Mouse (Mus musculus): ENCODE data around the gene Nme2.

Gene Nme2

DNA sequence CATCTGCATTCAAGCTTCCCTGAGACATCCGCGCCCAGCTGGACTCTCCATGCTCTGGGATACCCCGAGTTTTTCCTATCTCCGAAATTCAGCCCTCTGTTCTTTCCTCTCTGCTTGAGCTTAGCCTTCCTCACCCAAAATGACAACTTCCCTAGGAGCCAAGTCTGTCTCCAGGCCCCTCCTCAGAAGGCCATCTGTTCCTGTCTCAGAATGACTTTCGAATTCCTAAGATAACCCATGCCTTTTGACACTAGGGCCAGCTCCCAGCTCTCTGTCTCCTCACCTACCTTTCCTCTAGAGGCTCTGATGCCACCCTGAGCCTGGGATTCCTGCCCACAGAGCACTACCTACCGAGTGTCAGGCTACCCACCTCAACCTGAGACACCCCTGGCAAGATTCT lies at the start of gene Nme2:
Gene Nme2 (minus strand): TSS at position 101 of the 400 bp plus-strand sequence.
- Histone ChIP-seq H3K36me3 (ENCODE audit: control insufficient read depth, insufficient read depth, low read length, poor library complexity, severe bottlenecking) (peaks cover 6% of the 10 kb centered on the region; the same call in 1 of the 2 replicates), H3K27me3 (ENCODE audit: control insufficient read depth, insufficient read depth, low read length, poor library complexity, severe bottlenecking) (no peaks in the 10 kb centered on the region)
- no peak for DNase-seq (ENCODE audit: low read depth, low spot score)

DNA sequence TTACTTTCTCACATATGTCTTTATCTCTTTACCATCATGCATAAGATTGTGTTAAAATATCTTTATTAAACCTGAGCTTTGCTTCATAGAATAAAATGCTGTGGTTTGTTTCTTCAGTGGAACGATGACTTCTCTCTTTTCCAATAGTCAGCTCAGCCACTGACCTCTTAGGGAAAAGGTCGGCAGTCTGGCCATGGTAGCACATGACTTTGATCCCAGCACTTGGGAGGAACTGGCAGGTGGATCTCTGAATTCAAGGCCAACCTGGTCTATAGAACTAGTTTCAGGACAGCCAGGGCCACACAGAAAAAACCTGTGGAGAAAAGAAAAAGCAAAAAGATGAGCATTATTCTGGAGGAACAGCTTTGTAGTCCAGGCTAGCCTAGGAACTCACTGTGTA lies 47.3 kb upstream of the Nme2 start:
- H3K36me3 ChIP-seq (ENCODE audit: control insufficient read depth, insufficient read depth, low read length, poor library complexity, severe bottlenecking) = peaks cover 6% of the 10 kb centered on the region; the same call in 1 of the 2 replicates
- DNase-seq (ENCODE audit: low read depth, low spot score) = no peak
- H3K27me3 ChIP-seq (ENCODE audit: control insufficient read depth, insufficient read depth, low read length, poor library complexity, severe bottlenecking) = no peaks in the 10 kb centered on the region

DNA sequence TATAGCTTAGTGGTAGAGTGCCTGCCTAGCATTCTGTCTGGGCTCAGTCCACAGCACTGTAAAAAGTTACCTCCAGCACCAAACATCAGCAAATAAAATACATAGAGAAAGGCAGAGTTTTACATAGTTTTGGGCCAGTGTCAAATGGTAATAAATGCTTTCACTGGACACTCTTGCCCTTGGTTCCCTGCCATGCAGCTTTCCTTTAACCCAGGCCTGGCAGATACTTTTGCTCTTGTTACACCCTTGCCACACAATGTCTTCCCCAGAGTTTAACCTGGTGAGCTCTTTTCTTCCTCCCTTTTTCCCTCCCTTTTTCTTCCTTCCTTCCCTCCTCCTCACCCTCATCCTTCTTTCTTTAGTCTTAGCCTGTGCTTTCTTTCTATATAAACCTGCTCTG lies 43.2 kb upstream of the Nme2 start:
- DNase-seq (ENCODE audit: low read depth, low spot score) = no peak
- Histone ChIP-seq H3K27me3 (ENCODE audit: control insufficient read depth, insufficient read depth, low read length, poor library complexity, severe bottlenecking) (no peaks in the 10 kb centered on the region), H3K36me3 (ENCODE audit: control insufficient read depth, insufficient read depth, low read length, poor library complexity, severe bottlenecking) (peaks cover 4% of the 10 kb centered on the region; the same call in 1 of the 2 replicates)

DNA sequence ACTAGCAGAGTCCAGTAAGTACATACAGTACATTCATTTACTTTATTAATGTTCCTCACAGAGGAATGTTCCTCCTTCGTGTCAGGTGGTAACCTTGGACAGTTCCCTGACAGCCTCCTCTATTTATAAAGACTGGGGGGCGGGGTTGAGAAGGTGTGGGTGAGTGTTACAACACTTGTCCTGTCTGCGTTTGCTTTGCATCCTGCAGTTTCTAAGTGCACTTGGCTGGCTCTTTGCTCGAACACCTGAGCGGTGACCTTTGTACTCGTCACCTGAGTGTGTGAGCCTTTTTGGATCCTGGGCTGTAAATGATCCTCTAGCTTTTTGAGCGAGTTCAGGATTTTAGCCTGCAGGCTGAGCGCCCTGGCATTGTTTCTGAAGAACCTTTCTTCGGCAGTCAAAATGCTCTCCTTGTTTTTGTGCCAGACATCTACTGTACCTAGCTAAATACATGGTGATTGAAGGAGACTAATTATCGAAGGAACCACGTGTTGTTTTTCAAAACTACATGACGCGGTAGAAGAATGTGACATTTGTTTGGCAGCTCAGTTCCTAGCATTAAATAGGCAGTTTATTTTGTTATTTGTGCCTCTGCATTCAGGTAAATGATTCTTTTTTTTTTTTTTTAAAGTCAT lies 41.2 kb upstream of the Nme2 start:
- DNase-seq (ENCODE audit: low read depth, low spot score) = no peak
- Histone ChIP-seq H3K36me3 (ENCODE audit: control insufficient read depth, insufficient read depth, low read length, poor library complexity, severe bottlenecking) (peaks cover 4% of the 10 kb centered on the region; the same call in 1 of the 2 replicates), H3K27me3 (ENCODE audit: control insufficient read depth, insufficient read depth, low read length, poor library complexity, severe bottlenecking) (no peaks in the 10 kb centered on the region)

DNA sequence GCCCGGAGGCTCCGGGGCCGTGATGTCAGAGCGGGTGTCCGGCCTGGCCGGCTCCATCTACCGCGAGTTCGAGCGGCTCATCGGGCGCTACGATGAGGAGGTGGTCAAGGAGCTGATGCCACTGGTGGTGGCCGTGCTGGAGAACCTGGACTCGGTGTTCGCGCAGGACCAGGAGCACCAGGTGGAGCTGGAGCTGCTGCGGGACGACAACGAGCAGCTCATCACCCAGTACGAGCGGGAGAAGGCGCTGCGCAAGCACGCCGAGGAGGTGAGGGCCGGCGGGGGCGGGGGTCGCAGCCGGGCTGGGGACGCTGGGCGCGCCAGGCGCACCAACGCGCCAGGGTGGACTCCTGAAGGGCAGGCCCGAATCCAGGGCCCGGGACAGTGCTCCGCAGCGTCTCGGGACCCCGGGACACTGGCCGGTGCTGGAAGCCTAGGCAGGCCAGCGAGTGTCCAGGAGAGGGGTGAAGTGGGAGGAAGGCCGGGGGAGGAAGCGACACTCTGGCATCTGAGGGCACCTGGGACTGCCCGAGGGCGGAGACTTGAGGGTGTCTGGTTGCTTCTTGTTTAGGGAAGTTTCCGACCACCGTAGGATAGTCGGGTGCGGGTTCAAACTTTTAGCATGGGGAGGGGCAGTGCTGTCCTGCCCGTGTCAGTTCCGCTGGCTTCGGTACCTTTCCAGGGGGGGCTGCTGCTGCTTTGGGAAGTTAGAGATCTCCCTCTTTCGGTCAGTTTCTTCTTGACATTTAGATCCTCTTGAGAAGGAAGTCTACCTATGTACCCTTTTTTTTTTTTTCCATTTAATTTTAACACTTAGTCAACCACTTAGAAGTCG lies 40.5 kb upstream of the Nme2 start:
- DNase-seq (ENCODE audit: low read depth, low spot score) = peak; percentile 85
- H3K27me3 ChIP-seq (ENCODE audit: control insufficient read depth, insufficient read depth, low read length, poor library complexity, severe bottlenecking) = no peaks in the 10 kb centered on the region
- H3K36me3 ChIP-seq (ENCODE audit: control insufficient read depth, insufficient read depth, low read length, poor library complexity, severe bottlenecking) = peaks cover 4% of the 10 kb centered on the region; the same call in 1 of the 2 replicates

DNA sequence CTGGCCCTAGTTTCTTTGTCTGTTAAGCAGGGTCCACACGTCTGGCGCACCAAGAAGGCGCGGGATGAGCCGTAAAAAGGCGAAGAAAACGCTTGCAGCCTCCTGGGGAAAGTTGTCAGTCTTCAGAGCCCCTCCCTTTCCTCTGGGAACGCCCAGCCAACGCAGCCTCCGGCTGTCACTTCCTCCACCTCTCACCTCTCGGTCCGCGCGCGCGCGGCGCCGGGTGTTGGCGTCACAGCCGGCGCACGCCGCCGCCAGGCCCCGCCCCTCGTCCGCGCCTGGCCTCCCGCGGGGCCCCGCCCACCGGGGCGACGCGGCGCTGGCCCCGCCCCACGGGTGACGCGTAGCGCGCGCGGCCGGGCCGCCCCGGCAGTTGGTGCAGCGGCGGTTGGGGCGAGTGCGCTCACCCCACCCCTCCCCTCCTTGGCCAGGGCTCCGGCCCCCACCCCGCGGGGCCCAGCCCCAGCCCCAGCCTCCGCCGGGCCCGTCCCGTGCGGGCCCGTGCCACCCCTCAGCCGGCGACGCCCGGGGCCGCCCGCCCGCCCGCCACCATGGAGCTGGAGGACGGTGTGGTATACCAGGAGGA lies 39.8 kb upstream of the Nme2 start, which contains the start of gene Spag9:
Gene Spag9 (plus strand): TSS at position 372 of the 586 bp plus-strand sequence.
- no peaks in the 10 kb centered on the region for H3K27me3 ChIP-seq (ENCODE audit: control insufficient read depth, insufficient read depth, low read length, poor library complexity, severe bottlenecking)
- peak; percentile 98 for DNase-seq (ENCODE audit: low read depth, low spot score)
- H3K36me3 ChIP-seq (ENCODE audit: control insufficient read depth, insufficient read depth, low read length, poor library complexity, severe bottlenecking) = peaks cover 4% of the 10 kb centered on the region; the same call in 1 of the 2 replicates

DNA sequence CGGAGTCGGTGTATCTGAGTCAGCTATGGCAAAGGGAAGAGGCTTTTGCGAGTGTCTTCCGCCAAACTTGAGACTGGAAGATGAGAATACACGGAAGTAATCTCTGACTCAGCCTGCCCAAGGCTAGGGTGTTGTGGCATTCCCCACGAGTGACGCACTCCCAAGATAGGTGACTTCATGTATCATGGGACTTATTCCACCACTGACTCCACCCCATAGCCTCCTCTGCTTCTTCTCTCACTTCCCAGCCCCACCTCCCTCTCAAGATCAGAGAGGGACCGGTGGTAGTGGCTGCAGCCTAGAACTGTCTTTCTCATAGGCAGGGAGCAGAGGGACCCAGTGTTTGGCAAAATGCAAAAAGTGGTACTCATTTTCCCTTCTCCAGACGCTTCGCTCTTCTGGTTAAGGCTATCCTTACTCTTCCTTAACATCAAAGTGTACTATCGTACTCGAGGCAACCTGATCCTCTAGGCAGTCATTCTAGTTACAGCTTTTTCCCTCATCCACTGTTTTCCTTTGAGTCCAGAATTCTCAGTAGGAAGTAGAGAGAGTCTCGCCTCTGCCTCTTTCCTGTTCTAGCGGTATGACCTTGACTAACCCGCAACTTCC lies 39.2 kb upstream of the Nme2 start:
- peak; percentile 93 for DNase-seq (ENCODE audit: low read depth, low spot score)
- peaks cover 4% of the 10 kb centered on the region; the same call in 1 of the 2 replicates for H3K36me3 ChIP-seq (ENCODE audit: control insufficient read depth, insufficient read depth, low read length, poor library complexity, severe bottlenecking)

DNA sequence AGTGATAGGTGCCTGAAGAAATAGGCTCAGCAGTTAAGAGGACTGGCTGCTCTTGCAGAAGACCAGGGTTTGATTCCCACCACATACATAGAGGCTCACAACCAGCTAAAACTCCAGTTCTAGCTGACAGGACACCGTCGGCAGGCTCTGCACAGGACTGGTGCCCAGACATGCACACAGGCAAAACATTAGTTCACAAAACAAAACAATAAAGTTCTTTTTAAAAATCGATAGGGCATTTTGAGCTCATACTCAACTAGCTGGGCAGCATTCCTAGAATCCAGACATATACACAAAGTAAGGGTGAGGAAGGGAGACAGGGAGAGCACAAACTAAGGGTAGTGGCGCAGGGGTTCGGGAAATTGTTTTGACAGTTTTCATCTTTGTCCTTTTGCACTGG lies 38.5 kb upstream of the Nme2 start:
- no peak for DNase-seq (ENCODE audit: low read depth, low spot score)
- H3K27me3 ChIP-seq (ENCODE audit: control insufficient read depth, insufficient read depth, low read length, poor library complexity, severe bottlenecking) = no peaks in the 10 kb centered on the region
- H3K36me3 ChIP-seq (ENCODE audit: control insufficient read depth, insufficient read depth, low read length, poor library complexity, severe bottlenecking) = peaks cover 4% of the 10 kb centered on the region; the same call in 1 of the 2 replicates

More for the DNA sequence above, 39.2 kb upstream of the Nme2 start:
- no peaks in the 10 kb centered on the region for H3K27me3 ChIP-seq (ENCODE audit: control insufficient read depth, insufficient read depth, low read length, poor library complexity, severe bottlenecking)

DNA sequence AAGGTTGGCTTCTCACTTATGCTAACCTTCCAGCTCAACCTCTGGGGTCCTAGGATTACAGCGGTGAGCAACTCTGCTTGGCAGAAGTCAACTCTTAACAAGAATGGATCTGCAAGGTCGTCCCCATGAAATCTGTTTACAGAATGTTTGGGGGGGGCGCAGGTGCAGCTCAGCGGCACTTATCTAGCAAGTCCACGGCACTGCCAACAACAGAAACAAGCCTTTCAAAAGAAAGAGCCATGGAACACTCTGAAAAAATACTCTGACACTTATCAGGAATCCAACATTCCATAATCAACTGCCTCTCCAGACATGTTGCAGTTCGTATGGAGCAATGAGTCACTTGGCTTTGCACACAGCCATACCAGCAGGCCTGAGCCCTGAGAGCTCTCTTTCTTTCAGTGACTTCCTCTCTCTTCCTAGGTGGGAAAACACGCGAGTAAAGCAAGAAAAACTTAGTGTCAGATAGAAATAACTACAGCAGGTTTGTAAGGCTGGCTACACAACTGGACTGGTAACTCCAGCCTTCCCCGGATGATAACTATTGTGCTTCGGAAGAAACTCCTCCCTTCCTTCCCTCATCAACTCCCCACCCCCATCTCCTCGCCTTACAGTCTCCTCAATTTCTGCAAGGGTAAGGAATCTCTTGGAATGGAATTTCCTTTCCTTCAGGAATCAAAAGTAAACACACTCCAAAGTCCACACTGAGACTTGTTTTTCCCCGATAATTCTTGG lies 32.4 kb upstream of the Nme2 start:
- no peak for DNase-seq (ENCODE audit: low read depth, low spot score)
- no peaks in the 10 kb centered on the region for H3K36me3 ChIP-seq (ENCODE audit: control insufficient read depth, insufficient read depth, low read length, poor library complexity, severe bottlenecking)
- H3K27me3 ChIP-seq (ENCODE audit: control insufficient read depth, insufficient read depth, low read length, poor library complexity, severe bottlenecking) = no peaks in the 10 kb centered on the region

DNA sequence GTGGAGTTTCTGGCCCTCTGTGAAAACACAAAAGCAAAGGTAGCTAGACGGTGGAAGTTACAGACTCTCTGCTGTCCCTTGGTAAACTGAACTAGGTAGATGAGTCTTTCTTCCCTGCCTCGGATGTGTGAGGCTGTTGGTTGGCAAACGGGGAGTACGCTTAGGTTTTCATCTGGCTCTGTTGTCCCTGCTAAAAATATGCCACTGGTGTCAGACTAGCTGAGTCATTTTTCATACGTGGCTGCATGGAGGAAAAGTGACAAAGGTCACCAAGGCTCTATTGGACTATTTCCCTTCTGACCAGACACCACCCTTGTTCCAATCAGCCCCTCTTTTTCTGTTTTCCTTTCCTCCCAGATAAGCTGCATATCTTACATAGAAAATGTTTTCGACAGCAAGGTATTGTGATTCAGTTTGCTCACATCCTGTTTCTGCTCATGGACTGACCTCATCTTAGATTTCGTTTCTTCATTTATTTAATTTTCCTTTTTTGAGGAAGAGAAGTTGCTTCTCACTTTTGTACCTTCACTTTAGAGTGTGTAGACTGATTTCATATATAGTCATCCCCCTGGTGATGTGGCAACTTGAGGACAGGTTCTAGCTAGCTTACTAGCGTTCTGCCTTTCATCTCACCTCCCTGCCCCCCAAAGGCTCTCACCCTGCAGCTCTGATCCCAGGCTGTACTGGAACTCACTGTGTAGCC lies 31.7 kb upstream of the Nme2 start:
- peak; percentile 58 for DNase-seq (ENCODE audit: low read depth, low spot score)
- H3K27me3 ChIP-seq (ENCODE audit: control insufficient read depth, insufficient read depth, low read length, poor library complexity, severe bottlenecking) = no peaks in the 10 kb centered on the region
- no peaks in the 10 kb centered on the region for H3K36me3 ChIP-seq (ENCODE audit: control insufficient read depth, insufficient read depth, low read length, poor library complexity, severe bottlenecking)

DNA sequence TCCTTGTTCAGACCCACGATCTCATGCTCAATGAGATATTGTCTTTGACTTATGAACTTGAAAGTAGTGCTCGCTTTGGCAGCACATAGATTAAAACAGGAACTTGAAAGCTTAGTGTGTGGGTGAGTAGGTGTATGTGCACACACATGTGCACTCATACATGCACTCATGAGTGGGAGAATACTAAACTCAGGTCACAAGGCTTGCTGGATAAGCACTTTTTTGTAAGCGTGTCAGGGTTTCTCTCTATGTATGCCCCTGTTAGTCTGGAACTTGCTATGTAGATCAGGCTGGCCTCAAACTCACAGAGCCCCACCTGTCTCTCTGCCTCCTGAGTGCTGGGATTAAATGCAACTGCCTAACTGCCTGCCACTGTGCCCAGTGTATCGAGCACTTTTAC lies 31.0 kb upstream of the Nme2 start:
- DNase-seq (ENCODE audit: low read depth, low spot score) = peak; percentile 75
- H3K27me3 ChIP-seq (ENCODE audit: control insufficient read depth, insufficient read depth, low read length, poor library complexity, severe bottlenecking) = no peaks in the 10 kb centered on the region
- no peaks in the 10 kb centered on the region for H3K36me3 ChIP-seq (ENCODE audit: control insufficient read depth, insufficient read depth, low read length, poor library complexity, severe bottlenecking)

DNA sequence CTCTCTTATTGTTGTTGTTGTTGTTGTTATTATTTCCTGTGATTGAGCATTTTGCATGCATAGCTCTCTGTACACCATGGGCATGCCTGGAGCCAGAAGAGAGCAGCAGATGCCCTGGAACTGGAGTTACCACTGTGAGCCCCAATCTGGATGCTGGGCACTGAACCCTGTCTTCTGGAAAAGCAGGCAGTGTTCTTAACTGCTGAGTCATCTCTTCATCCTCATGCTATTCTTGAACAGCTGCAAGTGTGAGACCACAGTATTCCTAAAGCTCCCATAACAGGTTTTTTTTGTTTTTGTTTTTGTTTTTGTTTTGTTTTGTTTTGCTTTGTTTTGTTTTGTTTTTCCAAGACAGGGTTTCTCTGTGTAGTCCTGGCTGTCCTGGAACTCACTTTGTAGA lies 30.2 kb upstream of the Nme2 start:
- Histone ChIP-seq H3K36me3 (ENCODE audit: control insufficient read depth, insufficient read depth, low read length, poor library complexity, severe bottlenecking) (no peaks in the 10 kb centered on the region), H3K27me3 (ENCODE audit: control insufficient read depth, insufficient read depth, low read length, poor library complexity, severe bottlenecking) (no peaks in the 10 kb centered on the region)
- DNase-seq (ENCODE audit: low read depth, low spot score) = no peak

DNA sequence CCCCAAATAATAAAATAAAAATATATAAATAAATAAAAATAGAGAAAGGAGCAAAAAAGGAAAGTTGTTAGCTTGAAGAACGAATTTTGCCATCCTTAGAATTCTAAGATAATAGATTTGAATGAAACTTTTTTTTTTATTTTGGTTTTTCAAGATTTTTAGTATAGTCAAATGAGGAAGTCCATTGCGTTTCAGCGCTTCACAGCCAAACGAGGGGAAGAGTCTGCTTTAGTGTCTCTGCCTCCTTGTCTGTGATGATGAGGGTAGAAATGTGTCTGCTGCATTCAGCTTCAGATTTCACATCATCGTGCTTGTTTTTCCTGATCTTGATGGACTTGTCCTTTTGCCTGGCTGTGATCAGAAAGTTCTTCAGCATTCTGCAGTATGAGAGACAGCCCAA lies 29.2 kb upstream of the Nme2 start:
- peak; percentile 56 for DNase-seq (ENCODE audit: low read depth, low spot score)
- H3K27me3 ChIP-seq (ENCODE audit: control insufficient read depth, insufficient read depth, low read length, poor library complexity, severe bottlenecking) = no peaks in the 10 kb centered on the region
- no peaks in the 10 kb centered on the region for H3K36me3 ChIP-seq (ENCODE audit: control insufficient read depth, insufficient read depth, low read length, poor library complexity, severe bottlenecking)

DNA sequence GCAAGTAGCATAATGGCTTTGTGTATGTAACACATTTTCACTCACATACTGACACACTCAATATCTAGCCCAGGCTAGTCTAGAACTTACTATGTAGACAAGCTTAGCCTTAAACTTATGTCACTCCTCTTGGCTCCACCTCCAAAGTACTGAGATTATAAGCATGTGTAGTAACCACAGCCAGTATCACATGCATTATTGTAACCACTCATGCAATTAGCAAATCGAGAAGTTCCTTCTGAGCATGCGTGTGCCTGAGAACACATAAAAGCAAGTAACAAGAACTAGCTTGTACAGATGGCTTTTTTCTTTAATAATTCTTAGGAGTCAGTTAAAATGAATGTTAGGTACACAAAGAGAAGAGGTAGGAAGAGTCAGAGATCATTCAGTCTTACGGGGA lies 28.6 kb upstream of the Nme2 start:
- Histone ChIP-seq H3K27me3 (ENCODE audit: control insufficient read depth, insufficient read depth, low read length, poor library complexity, severe bottlenecking) (no peaks in the 10 kb centered on the region), H3K36me3 (ENCODE audit: control insufficient read depth, insufficient read depth, low read length, poor library complexity, severe bottlenecking) (no peaks in the 10 kb centered on the region)
- DNase-seq (ENCODE audit: low read depth, low spot score) = peak; percentile 90

Data from splenic B cell, adult 2 months (primary cell).